Mouse (Mus musculus) layer of hippocampus, adult 9-11 months (tissue): ENCODE data around the gene Foxp1.

Source experiments
- DNase-seq: peaks from one replicate; pipeline ENCODE4 v3.0.0; 2022

Gene Foxp1

GRCm38 (mm10) chr6:99104446-99104845 lies 418.1 kb downstream of the Foxp1 start:
- DNase-seq, result no peak

DNA sequence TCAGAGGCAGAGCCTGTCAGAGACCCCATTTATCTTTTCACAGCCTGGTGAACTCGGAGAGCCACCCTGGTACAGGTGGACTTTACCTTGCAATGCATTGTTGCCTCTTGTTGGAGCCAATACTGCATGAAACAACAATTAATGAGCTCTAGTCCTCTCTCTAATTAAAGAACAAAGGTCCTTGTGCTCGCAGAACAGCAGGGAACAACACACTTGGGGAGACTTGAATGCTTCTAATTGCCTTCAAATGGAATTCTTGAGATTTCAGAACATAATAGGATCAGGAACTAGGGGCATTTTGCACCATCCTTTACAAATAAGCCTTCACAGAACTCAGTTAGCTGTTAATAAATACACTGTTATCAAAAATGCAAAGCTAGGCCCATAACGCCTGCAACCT lies 418.6 kb downstream of the Foxp1 start:
- no peak for DNase-seq

GRCm38 (mm10) chr6:99101489-99101908 lies 421.0 kb downstream of the Foxp1 start:
- no peak for DNase-seq

- no peak for DNase-seq
Observed at GRCm38 (mm10) chr6:99100331-99100730, 422.2 kb downstream of the Foxp1 start.

DNA sequence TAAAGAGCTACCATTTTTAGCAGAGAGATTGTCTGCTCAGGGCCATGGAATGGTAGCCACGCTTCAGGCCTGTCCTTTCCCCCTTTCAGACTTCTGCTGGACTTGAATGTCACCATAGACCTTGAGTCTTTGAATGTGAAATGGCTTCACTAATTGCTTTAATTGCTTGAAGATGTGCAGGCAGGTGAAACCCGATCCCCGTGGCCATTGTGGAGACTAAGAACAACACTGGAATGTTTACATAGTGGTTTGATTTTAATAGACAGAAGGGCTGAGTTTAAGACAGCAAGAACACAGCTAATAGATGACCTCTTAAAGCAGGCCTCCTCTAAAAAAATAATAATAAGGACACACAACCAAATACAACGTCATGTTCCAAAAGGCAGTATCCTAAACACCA lies 422.7 kb downstream of the Foxp1 start:
- DNase-seq, result no peak

DNA sequence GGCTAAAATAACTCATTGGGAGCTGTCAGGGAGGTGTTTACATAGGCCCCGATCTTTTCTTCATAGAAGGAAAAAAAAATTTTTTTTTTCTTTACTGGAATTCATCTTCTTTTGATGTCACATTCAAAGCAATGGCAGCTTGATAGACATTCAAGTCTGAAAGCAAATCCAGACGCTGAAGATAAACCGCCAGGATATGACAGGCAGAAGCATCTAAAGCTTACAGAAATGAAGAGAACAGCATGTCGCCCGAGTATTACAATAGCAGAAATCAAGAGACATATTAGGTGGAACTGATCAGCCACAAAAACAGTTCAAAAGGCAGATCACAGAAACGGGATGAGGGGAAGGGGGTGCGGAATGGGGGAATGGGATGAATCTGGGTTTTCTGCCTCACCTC lies 425.3 kb downstream of the Foxp1 start:
- DNase-seq, result no peak

DNA sequence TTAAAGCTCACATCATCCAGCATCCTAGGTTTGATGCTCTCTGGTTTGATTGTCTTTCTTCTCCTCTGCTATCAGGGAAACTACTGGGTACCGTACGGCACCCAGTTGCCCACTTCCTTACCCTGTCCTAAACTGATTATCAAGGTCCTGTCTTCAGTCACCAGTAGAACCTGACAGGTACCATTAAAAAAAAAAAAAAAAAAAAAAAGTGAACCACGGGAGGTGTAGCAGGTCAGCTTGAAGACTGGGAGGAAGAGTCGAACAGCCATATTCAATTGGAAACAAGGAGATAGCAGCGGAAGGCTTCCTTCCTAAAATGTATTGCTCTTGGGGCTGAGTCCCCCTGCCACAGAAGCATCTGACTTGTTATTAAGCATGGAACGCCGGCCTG lies 425.8 kb downstream of the Foxp1 start:
- DNase-seq, result no peak

DNA sequence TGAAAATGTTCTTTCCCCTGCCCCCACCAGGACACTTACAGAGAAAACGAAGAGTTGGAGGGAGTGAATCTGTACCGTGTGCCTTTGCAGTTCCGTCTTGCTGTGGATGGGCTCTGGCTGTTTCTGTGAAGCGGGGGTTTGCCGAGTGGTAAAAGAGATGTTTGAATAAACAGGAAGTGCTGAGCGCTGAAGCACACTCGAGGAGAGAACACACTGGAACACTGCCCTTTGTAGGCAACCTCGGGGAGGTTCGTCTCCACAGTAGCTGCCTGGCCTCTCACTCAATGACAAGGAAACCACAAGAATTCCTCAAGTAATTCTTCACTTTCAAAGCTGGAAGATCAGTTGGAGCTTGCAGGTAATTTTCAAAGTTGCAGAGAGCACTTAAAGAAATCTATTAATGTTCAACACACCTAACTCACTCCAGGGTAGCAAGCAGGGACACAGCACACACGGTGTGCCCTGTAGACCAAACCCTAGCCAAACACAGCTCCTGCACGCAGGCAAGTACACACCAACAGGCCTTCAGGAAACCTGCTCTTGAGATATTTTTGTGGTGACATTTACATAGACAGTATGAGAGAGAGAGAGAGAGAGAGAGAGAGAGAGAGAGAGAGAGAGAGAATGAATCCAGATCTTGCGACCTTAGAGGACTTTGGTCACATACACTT lies 426.3 kb downstream of the Foxp1 start:
- DNase-seq, result peak; percentile 14

DNA sequence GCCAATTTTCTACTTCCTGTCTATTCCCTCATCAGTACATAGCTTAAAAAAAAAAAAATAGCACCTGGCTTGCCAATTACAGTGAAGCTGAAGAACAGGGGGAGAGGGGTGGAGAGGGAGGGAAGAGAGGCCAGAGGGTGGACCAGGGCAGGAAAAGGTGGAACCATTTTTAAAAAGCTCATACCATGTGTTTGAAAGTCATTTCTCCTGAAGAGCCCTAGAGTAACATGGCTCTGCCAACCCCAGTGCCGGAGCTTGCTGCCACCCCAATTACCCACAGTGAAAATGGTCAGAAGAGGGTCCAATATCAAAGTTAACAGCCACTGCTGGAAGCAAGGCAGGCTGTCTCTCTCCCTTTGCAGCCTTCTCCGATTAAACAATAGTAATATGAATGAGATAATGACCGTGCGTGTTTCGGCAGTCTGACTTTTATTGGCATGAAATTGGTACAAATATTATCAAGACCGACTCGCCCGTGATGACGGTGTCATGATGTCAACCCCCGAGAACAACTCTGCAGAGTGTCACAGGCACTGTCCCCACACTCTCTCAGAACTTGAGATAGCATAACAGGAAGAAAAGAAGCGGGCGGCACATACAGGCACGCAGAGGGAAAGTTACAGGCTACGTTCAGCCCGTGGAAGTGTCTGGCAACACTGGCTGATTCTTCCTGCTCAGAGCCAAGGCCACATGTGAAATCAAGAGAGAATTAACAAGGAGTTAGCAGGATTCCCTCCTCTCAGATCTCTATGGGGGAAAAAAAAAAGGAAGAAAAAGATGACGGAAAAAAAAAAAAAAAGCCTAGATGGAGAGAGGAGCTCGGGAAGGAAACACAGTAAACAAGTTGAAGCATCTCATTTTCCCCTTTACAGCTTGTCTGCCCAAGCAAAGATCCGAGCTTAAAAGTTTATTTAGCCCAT lies 427.1 kb downstream of the Foxp1 start:
- no peak for DNase-seq

DNA sequence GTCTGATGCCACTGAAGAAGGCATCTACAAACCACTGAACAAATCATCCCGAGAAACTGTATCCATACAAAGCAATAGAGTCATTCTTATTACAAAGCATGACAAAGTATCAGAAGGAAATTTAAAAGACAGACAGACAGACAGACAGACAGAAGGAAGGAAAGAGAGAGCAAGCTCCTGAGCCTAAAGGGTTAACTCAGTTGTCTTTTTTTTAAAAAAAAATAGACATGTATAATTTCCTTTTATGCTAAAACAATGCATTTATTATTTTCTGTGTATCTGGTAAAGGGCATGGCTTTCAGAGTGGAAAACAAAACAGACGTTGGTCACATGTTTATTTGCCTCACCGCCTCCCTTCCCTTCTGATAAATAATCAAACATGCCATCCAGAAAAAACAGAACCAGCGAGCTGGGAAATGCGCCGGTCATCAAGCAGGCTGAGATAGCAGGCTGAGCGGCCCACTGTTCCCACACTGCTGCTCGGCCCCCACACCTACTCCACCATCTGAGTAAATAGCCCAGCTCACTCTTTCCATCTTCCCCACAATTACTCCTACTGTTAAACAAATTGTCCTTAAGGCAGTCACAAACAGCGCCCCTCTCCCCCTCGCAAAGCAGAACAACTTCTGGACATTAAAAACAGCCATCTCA lies 428.1 kb downstream of the Foxp1 start:
- peak; percentile 12 for DNase-seq

GRCm38 (mm10) chr6:99093856-99094255 lies 428.7 kb downstream of the Foxp1 start:
- no peak for DNase-seq

GRCm38 (mm10) chr6:99093208-99093607 lies 429.3 kb downstream of the Foxp1 start:
- no peak for DNase-seq

DNA sequence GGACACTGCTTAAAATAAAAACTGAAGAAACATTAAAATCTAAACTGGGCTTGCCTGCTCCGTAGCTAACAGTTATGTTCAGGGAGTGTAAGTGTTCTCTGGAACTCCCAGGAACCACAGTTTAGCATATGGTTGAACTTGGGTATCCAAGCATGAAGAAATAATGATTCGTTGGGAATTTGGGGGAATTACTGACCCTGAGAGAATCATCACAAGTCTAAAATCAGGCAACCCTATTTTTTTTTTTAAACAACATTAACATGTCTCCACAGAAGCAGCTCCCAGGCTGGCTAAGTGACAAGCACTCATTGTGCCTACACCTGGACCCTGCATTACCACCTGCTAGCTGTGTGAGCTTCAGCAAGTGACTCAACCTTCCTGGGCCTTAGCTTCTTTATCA lies 430.7 kb downstream of the Foxp1 start:
- DNase-seq, result no peak

- DNase-seq, result no peak
Observed at GRCm38 (mm10) chr6:99087598-99087997, 434.9 kb downstream of the Foxp1 start.

GRCm38 (mm10) chr6:99084956-99085355 lies 437.6 kb downstream of the Foxp1 start:
- DNase-seq, result no peak

- DNase-seq, result no peak
Observed at GRCm38 (mm10) chr6:99081259-99081658, 441.3 kb downstream of the Foxp1 start.

- DNase-seq, result peak; percentile 27
Observed at GRCm38 (mm10) chr6:99079041-99079835, 443.3 kb downstream of the Foxp1 start.

GRCm38 (mm10) chr6:99078089-99078488 lies 444.4 kb downstream of the Foxp1 start:
- DNase-seq, result no peak

GRCm38 (mm10) chr6:99073303-99074271 lies 448.9 kb downstream of the Foxp1 start:
- DNase-seq, result no peak

- no peak for DNase-seq
Observed at GRCm38 (mm10) chr6:99070710-99071109, 451.8 kb downstream of the Foxp1 start.

- DNase-seq, result no peak
Observed at GRCm38 (mm10) chr6:99069726-99070125, 452.8 kb downstream of the Foxp1 start.
